ENCODE assay signal across 21 mouse cellular contexts in the genomic region with DNA sequence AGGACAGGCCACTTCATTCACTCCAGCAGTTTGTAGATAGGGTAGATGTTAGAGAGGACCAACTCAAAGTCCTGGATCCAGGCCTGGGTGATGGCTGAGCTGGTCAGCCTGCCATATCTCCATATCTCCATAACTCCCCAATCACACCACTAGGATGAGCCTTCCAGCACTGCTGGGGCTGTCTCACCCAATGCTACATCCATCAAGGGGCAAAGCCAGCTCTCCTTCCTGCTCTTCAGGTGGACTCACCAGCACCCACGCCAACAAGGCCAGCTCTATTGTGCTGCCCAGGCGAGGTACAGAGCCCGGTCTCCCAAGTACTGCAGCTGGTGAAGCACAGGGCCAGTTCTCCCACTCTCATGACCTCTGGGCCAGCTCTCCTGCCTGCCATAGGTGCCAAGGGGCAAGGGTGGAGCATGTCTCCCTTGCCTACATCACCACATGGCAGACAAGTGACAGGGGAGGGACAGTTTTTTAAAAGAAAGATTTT. TPM values are rescaled to one million over a fixed set of nuclear protein-coding genes. Genes with fewer than 3 reads are reported as not detected.
"Had no signal": no experiment of that assay in that cellular context is flagged by ENCODE, and none has a peak within 500 bp of the region (broad histone marks: within the 10 kb centered on the region; RNA-seq: fewer than 3 reads in every experiment).

No protein-coding gene starts in this region.

- H3K9me3 ChIP-seq: midbrain, embryonic 10.5 days; midbrain, embryonic 13.5 days; neural tube, embryonic 13.5 days; neural tube, embryonic 15.5 days had no signal

- H3K4me2 ChIP-seq: lung, embryonic 14.5 days; midbrain, embryonic 13.5 days; neural tube, embryonic 13.5 days; neural tube, embryonic 15.5 days had no signal

- ATAC-seq: midbrain, embryonic 13.5 days; midbrain, embryonic 16.5 days had no signal

- H3K27ac ChIP-seq: liver, embryonic 14.5 days; midbrain, embryonic 10.5 days; midbrain, embryonic 13.5 days; neural tube, embryonic 13.5 days; neural tube, embryonic 15.5 days had no signal

- H3K4me3 ChIP-seq: midbrain, embryonic 10.5 days; midbrain, embryonic 13.5 days; myocyte; neural tube, embryonic 13.5 days; neural tube, embryonic 15.5 days had no signal

- DNase-seq: lung, adult 18-20 months; lung, embryonic 14.5 days; lung, postnatal 10 days; lung, postnatal 4 days; retina, postnatal 1 day; right cerebral cortex, adult 18-20 months; right cerebral cortex, postnatal 25 days; right cerebral cortex, postnatal 4 days; spleen, adult 18-20 months; thymus, adult 2 months; thymus, postnatal 25 days; thymus, postnatal 4 days had no signal

- H3K27me3 ChIP-seq: midbrain, embryonic 13.5 days; neural tube, embryonic 13.5 days; neural tube, embryonic 15.5 days had no signal

- H3K36me3 ChIP-seq: midbrain, embryonic 10.5 days; midbrain, embryonic 13.5 days; neural tube, embryonic 13.5 days; neural tube, embryonic 15.5 days had no signal

- H3K9ac ChIP-seq: liver, embryonic 14.5 days; lung, embryonic 14.5 days; midbrain, embryonic 13.5 days; neural tube, embryonic 13.5 days; neural tube, embryonic 15.5 days had no signal

RNA-seq across cellular contexts. Expression of a gene that starts 31.0 kb away (rescaled TPM):
- polyA plus RNA-seq: midbrain, embryonic 10.5 days; midbrain, embryonic 13.5 days; neural tube, embryonic 11.5 days; testis, adult 2 months had no signal
